Comparison of ENCODE assay signal across 11 mouse cellular contexts in the genomic region with DNA sequence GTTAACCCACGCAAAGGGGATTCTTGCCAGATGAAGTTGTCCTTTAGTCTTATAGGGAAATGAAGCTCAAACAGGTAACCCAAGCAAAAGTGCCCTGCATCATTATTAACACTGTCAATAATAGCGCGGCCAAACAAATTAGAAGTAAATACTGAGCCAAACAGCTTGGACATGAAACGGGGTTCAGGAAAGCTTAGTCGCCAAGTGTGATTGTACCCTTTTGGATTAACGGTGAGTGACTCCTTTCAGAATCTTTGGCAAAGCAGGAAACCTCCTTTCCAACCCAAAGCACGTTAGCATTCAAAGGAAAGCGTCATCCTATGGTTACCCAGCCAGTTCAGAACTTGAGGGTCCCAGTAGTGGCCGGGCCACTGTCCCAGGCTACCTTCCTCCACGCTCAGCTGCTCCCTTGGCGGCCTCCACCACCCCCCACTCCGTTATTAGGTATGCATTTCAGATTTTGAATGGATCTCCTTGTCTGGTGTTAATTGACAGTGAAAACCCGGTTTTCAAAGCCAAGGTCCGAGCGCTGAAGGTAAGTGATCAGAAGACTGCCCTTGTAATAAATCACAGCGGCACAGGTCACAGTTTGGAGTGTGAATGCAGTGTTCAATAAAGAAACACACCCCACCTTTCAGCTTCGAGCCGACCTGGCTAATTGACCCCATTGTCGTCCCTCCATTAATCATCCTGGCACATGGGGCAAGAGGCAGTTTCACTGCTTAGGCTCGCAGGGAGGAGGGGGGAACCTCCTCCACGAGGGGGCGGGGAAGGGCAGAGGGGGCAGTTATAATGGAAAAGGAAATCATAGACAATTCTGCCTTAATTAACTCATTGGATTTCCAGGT.
DNase-seq lines count a peak whose midpoint lies in the region; ATAC-seq and TF ChIP-seq lines count a peak whose summit lies in the region.
"Had no signal": no experiment of that assay in that cellular context is flagged by ENCODE, and none has a peak within 500 bp of the region (broad histone marks: within the 10 kb centered on the region; RNA-seq: fewer than 3 reads in every experiment).

No protein-coding gene starts in this region.

- intact Hi-C loops in left cerebral cortex, postnatal 36 days (cut with DNase I): no loop called here
- intact Hi-C loops in gastrocnemius, postnatal 36 days (cut with DNase I): no loop called here

- no peak for DNase-seq in kidney, adult 2 months
- DNase-seq in limb, embryonic 11.5 days (ENCODE audit: low spot score): peak; percentile 81
- no peak for DNase-seq in left cerebral cortex, postnatal 36 days (ENCODE audit: low spot score in 2 of 2)
- no peak for DNase-seq in right cerebral cortex, adult 18-20 months
- DNase-seq in gastrocnemius, postnatal 36 days: no peak
- DNase-seq: cerebellum, postnatal 36 days; layer of hippocampus, adult 9-11 months had no signal

- TF ChIP-seq POLR2A in kidney, adult 2 months (IDR thresholded peaks at IDR 0.05; ENCODE audit: low read depth, low read length): no peak

- no peak for TF ChIP-seq CTCF in kidney, adult 2 months (conservative IDR thresholded peaks at IDR 0.05; ENCODE audit: insufficient read depth, insufficient read length, low read depth, low read length)

- peaks cover 14% of the 10 kb centered on the region for H3K4me1 ChIP-seq in kidney, embryonic 16.5 days (ENCODE audit: insufficient read depth, low read length)
- no peaks in the 10 kb centered on the region for H3K4me1 ChIP-seq in kidney, adult 2 months (ENCODE audit: control insufficient read depth, insufficient read depth, low read length)
- peaks cover 13% of the 10 kb centered on the region for H3K4me1 ChIP-seq in forebrain, embryonic 15.5 days
- H3K4me1 ChIP-seq in limb, embryonic 11.5 days (ENCODE audit: control insufficient read depth, insufficient read depth, low read length): peaks cover 19% of the 10 kb centered on the region
- H3K4me1 ChIP-seq in neural tube, embryonic 14.5 days (ENCODE audit: control insufficient read depth, insufficient read depth, low read length): peaks cover 7% of the 10 kb centered on the region; the same call in 1 of the 2 replicates

- 19% methylated on average over 22 of the region's 22 CpGs for WGBS in kidney, embryonic 16.5 days
- 27% methylated on average over 22 of the region's 22 CpGs for WGBS in kidney, adult 2 months
- WGBS in forebrain, embryonic 15.5 days: 14% methylated on average over 22 of the region's 22 CpGs
- 15% methylated on average over 22 of the region's 22 CpGs for WGBS in limb, embryonic 11.5 days
- 17% methylated on average over 22 of the region's 22 CpGs for WGBS in neural tube, embryonic 14.5 days

- no peak overlapping the region for H3K27ac ChIP-seq in kidney, embryonic 16.5 days (ENCODE audit: low read length)
- H3K27ac ChIP-seq in kidney, adult 2 months (ENCODE audit: insufficient read depth, low read depth, low read length): no peak overlapping the region
- no peak overlapping the region for H3K27ac ChIP-seq in forebrain, embryonic 15.5 days (replicated peaks)
- H3K27ac ChIP-seq in limb, embryonic 11.5 days (replicated peaks; ENCODE audit: low read depth, low read length): no peak overlapping the region
- H3K27ac ChIP-seq in neural tube, embryonic 14.5 days (ENCODE audit: low read depth, low read length): no peak overlapping the region

- H3K27me3 ChIP-seq in kidney, embryonic 16.5 days (ENCODE audit: insufficient read depth, low read length): peaks cover 11% of the 10 kb centered on the region; the same call in 1 of the 2 replicates
- no peaks in the 10 kb centered on the region for H3K27me3 ChIP-seq in kidney, adult 2 months (replicated peaks; ENCODE audit: control insufficient read depth, insufficient read depth, low read length)
- H3K27me3 ChIP-seq in forebrain, embryonic 15.5 days: peaks cover 31% of the 10 kb centered on the region; the same call in 1 of the 2 replicates
- H3K27me3 ChIP-seq in limb, embryonic 11.5 days (ENCODE audit: control insufficient read depth, insufficient read depth, low read length): no peaks in the 10 kb centered on the region
- no peaks in the 10 kb centered on the region for H3K27me3 ChIP-seq in neural tube, embryonic 14.5 days (ENCODE audit: control insufficient read depth, insufficient read depth, low read length)

- no peaks in the 10 kb centered on the region for H3K36me3 ChIP-seq in kidney, embryonic 16.5 days (ENCODE audit: insufficient read depth, low read length)
- no peaks in the 10 kb centered on the region for H3K36me3 ChIP-seq in kidney, adult 2 months (ENCODE audit: control insufficient read depth, insufficient read depth, low read length)
- no peaks in the 10 kb centered on the region for H3K36me3 ChIP-seq in forebrain, embryonic 15.5 days
- no peaks in the 10 kb centered on the region for H3K36me3 ChIP-seq in limb, embryonic 11.5 days (ENCODE audit: control insufficient read depth, insufficient read depth, low read length)
- H3K36me3 ChIP-seq in neural tube, embryonic 14.5 days (ENCODE audit: control insufficient read depth, insufficient read depth, low read length): no peaks in the 10 kb centered on the region

- ATAC-seq in kidney, embryonic 16.5 days (ENCODE audit: low FRiP score, low TSS enrichment): no peak
- ATAC-seq in forebrain, embryonic 15.5 days (replicated peaks): no peak
- ATAC-seq in limb, embryonic 11.5 days (ENCODE audit: insufficient number of reproducible peaks, low FRiP score, low TSS enrichment, low read depth): 0 out of 2 replicates have a peak, but pooled peaks have one; percentile 46
- peak; percentile 68 for ATAC-seq in neural tube, embryonic 14.5 days (ENCODE audit: low read depth)

- H3K9ac ChIP-seq in kidney, embryonic 16.5 days (replicated peaks; ENCODE audit: low read length): no peak overlapping the region
- H3K9ac ChIP-seq in forebrain, embryonic 15.5 days (replicated peaks): no peak overlapping the region
- H3K9ac ChIP-seq in limb, embryonic 11.5 days (ENCODE audit: low read length): no peak overlapping the region
- H3K9ac ChIP-seq in neural tube, embryonic 14.5 days (replicated peaks; ENCODE audit: low read depth, low read length): no peak overlapping the region

- no peaks in the 10 kb centered on the region for H3K9me3 ChIP-seq in kidney, embryonic 16.5 days (ENCODE audit: low read length)
- H3K9me3 ChIP-seq in forebrain, embryonic 15.5 days: no peaks in the 10 kb centered on the region
- H3K9me3 ChIP-seq in limb, embryonic 11.5 days (ENCODE audit: control insufficient read depth, low read length): no peaks in the 10 kb centered on the region
- H3K9me3 ChIP-seq in neural tube, embryonic 14.5 days (ENCODE audit: control insufficient read depth, low read length): no peaks in the 10 kb centered on the region

- no peak overlapping the region; the same call in 1 of the 2 replicates for H3K4me3 ChIP-seq in kidney, embryonic 16.5 days (ENCODE audit: low read length)
- no peak overlapping the region for H3K4me3 ChIP-seq in kidney, adult 2 months (ENCODE audit: insufficient read depth, low read depth, low read length)
- H3K4me3 ChIP-seq in forebrain, embryonic 15.5 days: no peak overlapping the region
- no peak overlapping the region for H3K4me3 ChIP-seq in limb, embryonic 11.5 days (ENCODE audit: low read depth, low read length)
- no peak overlapping the region for H3K4me3 ChIP-seq in neural tube, embryonic 14.5 days (ENCODE audit: low read depth, low read length)

- peak overlapping the region; percentile 28; the same call in 1 of the 2 replicates for H3K4me2 ChIP-seq in kidney, embryonic 16.5 days (replicated peaks; ENCODE audit: low read depth, low read length)
- H3K4me2 ChIP-seq in forebrain, embryonic 15.5 days (replicated peaks): peak overlapping the region; percentile 5; the same call in 1 of the 2 replicates
- peak overlapping the region; percentile 29; the same call in 1 of the 2 replicates for H3K4me2 ChIP-seq in limb, embryonic 11.5 days (ENCODE audit: low read depth, severe bottlenecking)
- H3K4me2 ChIP-seq in neural tube, embryonic 14.5 days (ENCODE audit: low read depth, low read length): peak overlapping the region; percentile 11; the same call in 1 of the 2 replicates
- H3K4me2 ChIP-seq: liver, embryonic 11.5 days had no signal

Comparison
In these comparisons a context has a peak if more than half of its experiments do, and no peak if none do; other contexts are left out.
1. ATAC-seq: peak in limb, embryonic 11.5 days (single experiment) and neural tube, embryonic 14.5 days (single experiment); none in kidney, embryonic 16.5 days (single experiment) and forebrain, embryonic 15.5 days (single experiment).
2. Peak in every context shown above with its lines, with median percentiles within 50 percentile points of each other: H3K4me2 ChIP-seq.